Mouse (Mus musculus): ENCODE data around the gene Vps50.
"Not testable (repeated sequence)": the region's sequence is repeated elsewhere in the genome, so short reads cannot be mapped to it uniquely, and the experiment has no call there.

Vps50 gene

DNA sequence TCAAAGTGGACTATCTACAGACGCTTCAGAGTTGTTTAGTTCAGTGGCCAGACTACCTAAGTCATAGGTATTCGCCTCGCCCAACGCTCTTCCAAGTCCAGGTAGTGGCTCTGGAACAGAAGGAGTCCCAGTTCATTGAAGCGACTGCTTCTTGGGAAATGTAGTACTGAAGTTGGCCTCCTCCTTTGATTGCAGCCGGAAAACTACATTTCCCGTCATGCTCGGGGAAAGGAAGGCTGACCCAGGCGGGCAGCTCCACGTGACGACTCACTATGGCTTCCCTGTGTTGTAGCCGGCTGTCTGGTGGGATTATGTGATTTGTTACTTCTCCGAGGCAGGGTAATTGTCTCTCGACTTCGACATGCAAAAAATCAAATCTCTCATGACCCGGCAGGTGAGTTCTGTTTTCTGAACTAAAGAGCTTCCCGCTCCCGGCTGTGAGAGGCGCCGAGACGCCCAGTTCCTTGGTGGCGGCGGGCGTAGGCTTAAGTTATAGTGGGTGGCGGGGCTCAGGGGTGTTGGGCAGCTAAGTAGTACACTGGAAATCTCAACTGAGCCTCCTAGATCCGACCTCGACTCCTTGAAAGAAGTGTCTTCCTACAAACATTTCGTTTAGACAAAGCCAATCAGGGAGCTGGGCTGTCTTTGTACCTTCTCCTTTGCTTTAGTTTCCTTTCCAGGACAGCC is at the start of gene Vps50, which contains the start of gene Hepacam2:
Gene Vps50 (plus strand): TSS at position 221 of the 687 bp plus-strand sequence.
Gene Hepacam2 (minus strand): TSS at position 137 of the 687 bp plus-strand sequence.
- DNase-seq = peak; percentile 99

DNA sequence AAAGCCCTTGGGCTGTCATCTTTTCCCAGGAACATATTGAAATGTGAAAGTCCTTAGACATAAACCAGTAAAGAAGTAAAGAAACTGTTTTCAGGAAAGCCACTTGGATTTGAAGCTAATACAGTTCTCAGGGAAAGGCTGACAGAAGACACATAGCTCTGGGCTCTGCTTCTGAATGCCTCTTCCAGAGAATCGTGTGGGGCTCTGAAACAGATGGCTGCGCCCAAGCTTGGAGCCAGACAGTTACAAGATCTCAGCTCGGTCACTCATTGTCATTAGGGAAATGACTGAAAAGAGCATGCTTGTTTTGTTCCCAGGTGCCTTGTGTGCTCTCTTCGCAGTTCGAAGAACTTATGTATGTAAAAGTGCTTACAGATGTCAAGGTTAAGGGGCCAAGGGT is 43.8 kb upstream of the Vps50 start:
- DNase-seq = no peak

- no peak for DNase-seq
Measured at GRCm38 (mm10) chr6:3455944-3456536, 42.1 kb upstream of the Vps50 start.

DNA sequence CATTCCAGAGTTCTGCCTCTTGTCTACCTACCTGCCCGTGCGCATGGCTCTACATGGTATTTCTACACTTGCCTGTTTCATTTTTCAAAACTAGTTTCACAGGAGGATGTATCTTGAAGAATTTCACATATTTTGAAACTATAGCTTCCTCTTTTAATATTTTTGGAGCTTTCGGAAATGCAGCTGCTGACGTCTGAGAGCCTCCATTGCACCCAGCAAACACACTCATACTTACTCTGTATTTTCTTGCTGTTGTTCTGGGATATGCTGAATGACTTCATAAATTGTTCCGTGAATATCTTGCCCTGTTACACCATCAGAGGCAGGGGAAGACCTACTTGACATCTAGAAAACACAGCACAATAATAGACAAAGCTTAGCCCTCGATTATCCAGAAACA is 35.2 kb upstream of the Vps50 start:
- DNase-seq = no peak

DNA sequence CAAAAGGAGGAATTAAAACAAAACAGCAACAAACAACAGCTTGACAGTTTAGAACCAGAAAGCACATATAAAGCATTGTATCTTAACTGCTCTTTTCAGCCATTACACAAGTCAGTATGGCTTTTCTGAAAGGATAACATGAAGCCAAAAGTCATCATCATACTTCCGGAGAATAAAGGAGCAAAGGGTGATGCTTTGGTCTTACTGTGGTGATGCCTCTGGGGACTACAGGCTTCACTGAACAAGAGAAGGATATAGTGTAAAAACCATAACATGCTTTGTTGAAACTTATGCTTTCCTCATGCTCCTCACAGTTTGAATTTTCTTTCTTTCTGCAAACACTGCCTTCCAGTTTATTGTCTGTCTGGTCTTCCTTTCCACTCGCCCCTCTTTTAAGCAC is 34.6 kb upstream of the Vps50 start:
- no peak for DNase-seq

DNA sequence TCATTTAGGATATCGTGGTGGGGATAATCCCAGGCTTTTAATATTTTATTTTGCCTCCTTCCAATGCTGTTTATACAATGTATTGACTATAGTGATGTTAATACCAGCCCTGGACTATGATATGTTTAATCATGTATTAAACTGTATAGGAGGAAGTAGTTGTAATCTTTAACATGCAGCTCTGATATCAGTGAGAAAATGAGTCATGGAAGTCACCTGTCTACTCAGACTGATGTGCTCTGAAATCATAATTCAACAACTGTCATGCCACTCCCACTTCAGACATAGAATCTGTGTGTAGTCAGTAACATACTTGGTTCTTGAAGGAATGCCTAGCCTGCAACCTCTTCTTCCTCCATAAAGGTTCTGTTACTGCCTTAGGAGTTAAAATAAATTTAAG is 29.6 kb upstream of the Vps50 start:
- no peak for DNase-seq

DNA sequence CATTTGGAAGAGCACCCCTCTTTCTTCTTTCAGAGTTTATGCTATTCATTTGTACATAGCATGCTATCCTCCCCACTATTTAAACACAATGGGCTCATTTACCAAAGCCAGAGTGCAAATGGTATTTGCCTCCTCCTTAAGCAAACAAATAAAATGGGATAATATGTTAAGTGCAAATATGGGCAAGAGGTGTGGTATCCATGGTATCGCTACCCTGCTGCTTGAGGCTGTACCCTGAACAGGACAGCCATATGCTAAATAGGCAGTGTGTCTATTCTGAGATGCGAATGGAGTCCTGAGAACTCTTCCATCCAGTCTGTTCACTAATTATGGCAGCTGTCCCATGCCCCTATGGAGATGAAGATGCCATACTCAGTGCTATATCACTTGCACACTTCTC is 27.5 kb upstream of the Vps50 start:
- no peak for DNase-seq

DNA sequence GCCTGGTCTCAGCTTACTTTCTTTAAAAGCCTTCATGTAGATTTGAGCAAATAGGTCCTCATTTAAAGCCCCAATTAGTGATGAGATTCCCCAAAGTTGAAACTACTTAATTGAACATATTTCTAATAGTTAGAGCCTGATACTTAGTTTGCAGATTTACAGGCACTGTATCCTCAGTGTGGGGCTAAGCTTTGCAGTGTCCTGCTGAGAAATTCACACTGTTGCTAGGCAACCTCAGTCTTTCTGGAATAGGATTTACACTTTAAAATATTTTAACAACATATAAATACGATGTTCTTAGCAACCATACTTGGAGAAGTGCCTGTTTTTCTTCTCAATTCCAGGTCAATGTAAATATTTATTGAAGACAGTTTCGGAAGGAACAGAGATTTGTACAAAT is 21.9 kb upstream of the Vps50 start:
- DNase-seq = peak; percentile 24

GRCm38 (mm10) chr6:3479853-3480252 is 18.3 kb upstream of the Vps50 start:
- DNase-seq = peak; percentile 34

- DNase-seq = peak; percentile 79
Measured at GRCm38 (mm10) chr6:3481705-3482104, 16.5 kb upstream of the Vps50 start.

GRCm38 (mm10) chr6:3485133-3485532 is 13.0 kb upstream of the Vps50 start:
- no peak for DNase-seq

DNA sequence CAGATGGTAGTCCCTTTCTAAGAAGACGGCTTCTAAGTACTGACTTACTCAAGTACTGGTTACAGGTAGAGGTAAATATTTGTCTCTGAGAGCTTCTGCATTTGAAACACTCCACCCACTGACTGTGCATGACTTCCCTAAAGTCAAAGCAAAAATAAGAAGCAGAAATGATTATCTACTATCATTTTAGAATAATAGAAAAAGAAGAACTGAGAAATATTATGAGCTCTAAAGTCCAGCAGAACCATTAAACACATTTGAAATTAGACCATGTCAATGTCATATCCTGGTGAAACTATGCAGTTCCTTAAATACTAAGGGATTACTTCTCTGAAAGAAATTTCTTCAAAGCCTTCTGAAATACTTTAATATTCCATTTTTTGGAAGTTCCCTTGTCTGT is 10.8 kb upstream of the Vps50 start:
- DNase-seq = peak; percentile 31

DNA sequence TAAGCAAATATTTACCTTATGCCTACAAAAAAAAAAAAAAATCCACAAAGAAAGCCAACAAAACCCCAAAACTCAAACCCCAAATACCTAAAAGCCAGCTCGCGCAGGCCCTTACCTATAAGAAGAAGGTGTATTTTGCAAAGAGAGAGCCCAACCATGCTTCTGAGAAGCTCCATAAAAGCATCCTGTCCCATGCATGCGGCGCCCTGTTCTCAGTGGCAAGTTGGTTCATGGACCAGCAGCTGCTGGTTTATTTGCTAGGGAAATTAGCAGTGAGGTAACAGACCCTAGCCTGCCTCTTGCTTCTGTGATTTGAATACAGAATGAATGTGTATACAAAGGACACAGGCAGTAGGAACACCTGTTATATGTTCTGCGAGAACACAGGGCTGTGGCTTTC is 3.9 kb upstream of the Vps50 start:
- DNase-seq = peak; percentile 73

GRCm38 (mm10) chr6:3496210-3496609 is 2.0 kb upstream of the Vps50 start:
- no peak for DNase-seq

DNA sequence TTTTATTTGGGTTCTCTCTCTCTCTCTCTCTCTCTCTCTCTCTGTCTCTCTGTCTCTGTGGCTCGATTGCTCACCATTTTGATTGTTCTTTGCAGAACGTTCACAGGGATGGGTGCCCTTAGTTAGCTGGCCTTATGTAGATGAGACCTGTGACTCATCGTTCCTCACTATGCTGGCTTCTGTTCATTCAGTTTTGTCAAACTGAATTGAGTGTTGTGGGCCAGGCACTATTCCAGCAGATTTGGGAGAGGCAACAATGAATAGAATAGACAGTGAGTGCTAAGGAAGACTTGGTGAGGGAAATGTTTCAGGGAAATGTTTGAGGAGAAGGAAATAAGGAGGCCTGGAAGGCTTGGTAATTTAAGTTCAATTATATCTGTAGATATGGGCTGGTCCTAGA is 2.1 kb downstream of the Vps50 start:
- peak; percentile 11 for DNase-seq

- DNase-seq = peak; percentile 39
Measured at GRCm38 (mm10) chr6:3505289-3505688, 7.1 kb downstream of the Vps50 start.

DNA sequence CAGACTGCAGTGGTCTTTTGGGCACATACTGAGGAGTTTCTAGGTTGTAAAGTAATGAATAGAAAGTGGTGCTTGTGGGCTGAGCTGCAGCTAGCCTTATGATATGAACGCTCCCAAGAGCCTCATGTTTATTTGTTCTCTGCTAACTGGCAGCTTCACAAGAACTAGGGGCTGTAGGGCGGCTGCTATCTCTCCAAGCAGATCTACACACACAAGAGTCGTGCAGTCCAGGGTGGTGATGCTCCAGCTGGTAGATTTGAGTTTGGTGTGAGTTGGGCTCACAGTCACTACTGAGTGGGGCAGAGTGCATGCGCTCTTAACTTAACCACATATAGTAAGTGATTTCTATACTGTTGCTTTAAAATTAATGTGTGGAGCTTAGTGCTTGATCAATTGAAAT is 8.9 kb downstream of the Vps50 start:
- peak; percentile 71 for DNase-seq

- not testable (repeated sequence) for DNase-seq
Measured at GRCm38 (mm10) chr6:3508151-3508550, 10.0 kb downstream of the Vps50 start.

- DNase-seq = no peak
Measured at GRCm38 (mm10) chr6:3509782-3510181, 11.6 kb downstream of the Vps50 start.

DNA sequence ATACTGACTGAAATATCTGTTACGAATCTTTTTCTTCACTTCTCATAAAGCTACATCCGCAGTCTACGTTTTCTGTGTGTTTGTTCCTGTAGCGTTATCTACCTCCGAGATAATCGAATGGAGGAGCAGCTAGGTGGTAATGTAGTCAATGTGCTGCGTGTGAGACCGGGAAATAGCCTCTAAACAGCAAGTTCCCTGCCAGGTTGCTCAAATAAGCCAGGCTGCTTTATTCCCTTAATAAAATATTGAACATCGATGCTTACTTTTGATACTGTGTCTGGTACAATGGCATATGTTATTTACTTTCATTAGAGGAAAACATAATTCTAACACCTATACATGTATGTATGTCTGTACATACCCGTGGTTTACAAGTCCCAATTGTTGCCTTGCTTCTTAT is 12.9 kb downstream of the Vps50 start:
- peak; percentile 21 for DNase-seq

DNA sequence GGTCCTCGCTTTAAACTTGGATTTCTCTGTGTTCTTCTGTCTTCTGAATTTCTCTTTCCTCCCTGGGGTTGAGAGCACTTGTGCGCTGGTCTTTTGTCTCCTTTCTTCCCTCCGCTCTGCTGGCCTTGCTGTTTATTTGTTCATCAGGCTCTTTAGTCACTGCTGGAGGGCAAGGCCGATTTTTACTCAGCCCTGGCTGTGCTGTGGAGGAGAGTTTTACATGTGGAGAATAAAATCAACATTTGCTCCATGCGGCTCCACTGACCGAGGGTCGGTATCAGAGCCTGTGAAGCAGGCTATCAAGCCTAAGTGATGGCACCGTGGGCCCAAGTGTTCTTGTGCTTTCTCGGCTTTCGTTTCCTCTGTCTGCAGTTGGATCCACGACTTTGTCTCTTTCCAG is 13.4 kb downstream of the Vps50 start:
- peak; percentile 45 for DNase-seq

- DNase-seq = peak; percentile 89
Measured at GRCm38 (mm10) chr6:3512611-3513010, 14.4 kb downstream of the Vps50 start.

GRCm38 (mm10) chr6:3528198-3528597 is 30.0 kb downstream of the Vps50 start:
- no peak for DNase-seq

- no peak for DNase-seq
Measured at GRCm38 (mm10) chr6:3531445-3531844, 33.3 kb downstream of the Vps50 start.

DNA sequence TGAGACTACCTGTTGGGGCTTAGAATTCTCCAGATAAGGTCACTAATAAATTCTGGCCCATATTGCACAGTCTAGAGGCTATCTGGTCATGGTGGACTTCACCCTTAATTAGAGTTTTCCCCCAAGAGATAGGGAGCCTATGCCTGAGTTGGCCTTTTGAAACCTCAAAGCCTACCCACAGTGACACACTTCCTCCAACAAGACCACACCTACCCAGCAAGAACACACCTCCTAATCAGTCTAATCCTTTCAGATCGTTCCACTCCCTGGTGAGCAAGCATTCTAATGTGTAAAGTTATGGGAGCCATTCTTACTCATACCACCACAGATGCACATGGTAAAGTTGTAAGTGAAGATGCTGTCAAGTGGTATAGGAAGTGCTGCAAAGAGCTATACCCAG is 37.9 kb downstream of the Vps50 start:
- DNase-seq = no peak

Measured in heart, adult 11 months (tissue).